Mouse (Mus musculus) liver, postnatal 0 days (tissue): ENCODE data around the gene Gm12117.

Experiments
- CTCF ChIP-seq: sonication (generic); IDR thresholded peaks from 2 replicates; pipeline ENCODE4 v1.5.1; 2016; ENCODE audit warnings: antibody characterized with exemption, low read depth
- EP300 ChIP-seq: IDR thresholded peaks from 2 replicates; pipeline ENCODE4 v1.6.1; 2016; ENCODE audit warnings: antibody characterized with exemption, low read depth, mild to moderate bottlenecking

GRCm38 (mm10) chr11:33309566-33309965 is 33.0 kb upstream of the Gm12117 start:
- TF ChIP-seq CTCF (no peak), EP300 (no peak)
